Mouse (Mus musculus): Measurements from ENCODE around the gene Gbx1. TPM values are rescaled to one million over a fixed set of nuclear protein-coding genes. Genes with fewer than 3 reads are reported as not detected.

Gbx1 gene
- polyA plus RNA-seq, 1 experiment, result not detected

DNA sequence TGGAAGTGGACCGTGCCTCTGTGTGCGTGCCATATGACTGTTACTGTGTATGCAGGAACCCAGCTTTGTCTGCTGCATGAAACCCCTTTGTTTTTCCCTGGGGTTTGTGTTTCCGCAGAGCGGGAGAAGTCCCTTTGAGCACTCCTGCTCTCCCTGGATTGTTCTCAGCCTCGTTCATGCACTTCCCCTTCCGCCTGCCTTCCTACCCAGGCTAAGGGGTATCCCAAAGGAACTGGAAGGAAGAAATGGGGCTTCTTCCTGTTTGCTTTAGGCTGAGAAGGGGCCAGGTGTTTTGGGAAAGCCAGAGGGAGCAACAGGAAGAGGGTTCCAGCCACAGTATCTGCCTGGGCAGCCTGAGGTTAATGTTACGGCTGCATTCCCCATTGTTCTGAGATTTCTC, 71.4 kb downstream of the Gbx1 start:
- H3K4me3 ChIP-seq (replicated peaks; ENCODE audit: control insufficient read depth, low read depth, low read length), result no peak overlapping the region
- peaks cover 2% of the 10 kb centered on the region for H3K4me1 ChIP-seq (ENCODE audit: control insufficient read depth, insufficient read depth, low read length)
- 83% methylated on average over 7 of the region's 7 CpGs for WGBS
- H3K27ac ChIP-seq (ENCODE audit: control insufficient read depth, insufficient read depth, low read depth, low read length, poor library complexity), result no peak overlapping the region
- TF ChIP-seq CTCF (IDR thresholded peaks at IDR 0.05; ENCODE audit: control insufficient read depth, insufficient read depth, low read length) (no peak), POLR2A (IDR thresholded peaks at IDR 0.05; ENCODE audit: borderline replicate concordance, control insufficient read depth, low read depth, low read length) (no peak)

DNA sequence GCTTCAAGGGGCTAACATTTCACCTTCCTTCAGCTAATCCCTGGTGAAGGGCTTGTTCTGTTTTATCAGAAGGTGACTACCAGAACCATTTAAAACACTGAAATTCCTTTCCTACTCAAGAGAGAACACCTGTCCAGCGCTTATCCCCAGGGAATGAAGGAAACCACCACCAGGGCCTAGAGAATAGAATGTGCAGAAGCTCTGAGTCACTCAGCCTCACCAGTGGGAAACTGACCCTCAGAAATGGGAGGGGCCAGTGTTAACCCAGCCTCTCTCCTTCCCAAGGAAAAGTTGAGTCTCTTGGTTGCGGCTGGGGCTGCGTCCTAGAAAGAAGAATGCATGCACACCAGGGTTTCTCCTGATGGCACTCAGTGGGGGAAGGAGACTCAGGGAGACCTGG, 71.9 kb downstream of the Gbx1 start:
- no peak overlapping the region for H3K27ac ChIP-seq (ENCODE audit: control insufficient read depth, insufficient read depth, low read depth, low read length, poor library complexity)
- 92% methylated on average over 3 of the region's 3 CpGs for WGBS
- peaks cover 2% of the 10 kb centered on the region for H3K4me1 ChIP-seq (ENCODE audit: control insufficient read depth, insufficient read depth, low read length)

DNA sequence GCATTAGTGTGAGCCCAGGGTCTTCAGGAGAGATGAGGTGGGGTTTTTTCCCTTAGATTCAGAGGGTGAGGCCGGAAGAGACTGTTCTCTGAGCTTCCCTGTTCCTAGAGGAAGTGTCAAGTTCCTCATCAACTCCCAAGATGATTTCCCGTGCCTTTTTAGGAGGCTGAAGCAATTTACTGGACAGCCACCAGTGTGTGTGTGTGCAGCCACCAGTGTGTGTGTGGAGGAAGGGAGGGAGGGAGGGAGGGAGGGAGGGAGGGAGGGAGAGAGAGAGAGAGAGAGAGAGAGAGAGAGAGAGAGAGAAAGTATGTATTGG, 73.1 kb downstream of the Gbx1 start:
- TF ChIP-seq POLR2A (IDR thresholded peaks at IDR 0.05; ENCODE audit: borderline replicate concordance, control insufficient read depth, low read depth, low read length) (no peak), CTCF (IDR thresholded peaks at IDR 0.05; ENCODE audit: control insufficient read depth, insufficient read depth, low read length) (no peak)

More for the DNA sequence above, 71.9 kb downstream of the Gbx1 start:
- no peak overlapping the region for H3K4me3 ChIP-seq (replicated peaks; ENCODE audit: control insufficient read depth, low read depth, low read length)
- TF ChIP-seq CTCF (IDR thresholded peaks at IDR 0.05; ENCODE audit: control insufficient read depth, insufficient read depth, low read length), result no peak
- TF ChIP-seq POLR2A (IDR thresholded peaks at IDR 0.05; ENCODE audit: borderline replicate concordance, control insufficient read depth, low read depth, low read length), result no peak

DNA sequence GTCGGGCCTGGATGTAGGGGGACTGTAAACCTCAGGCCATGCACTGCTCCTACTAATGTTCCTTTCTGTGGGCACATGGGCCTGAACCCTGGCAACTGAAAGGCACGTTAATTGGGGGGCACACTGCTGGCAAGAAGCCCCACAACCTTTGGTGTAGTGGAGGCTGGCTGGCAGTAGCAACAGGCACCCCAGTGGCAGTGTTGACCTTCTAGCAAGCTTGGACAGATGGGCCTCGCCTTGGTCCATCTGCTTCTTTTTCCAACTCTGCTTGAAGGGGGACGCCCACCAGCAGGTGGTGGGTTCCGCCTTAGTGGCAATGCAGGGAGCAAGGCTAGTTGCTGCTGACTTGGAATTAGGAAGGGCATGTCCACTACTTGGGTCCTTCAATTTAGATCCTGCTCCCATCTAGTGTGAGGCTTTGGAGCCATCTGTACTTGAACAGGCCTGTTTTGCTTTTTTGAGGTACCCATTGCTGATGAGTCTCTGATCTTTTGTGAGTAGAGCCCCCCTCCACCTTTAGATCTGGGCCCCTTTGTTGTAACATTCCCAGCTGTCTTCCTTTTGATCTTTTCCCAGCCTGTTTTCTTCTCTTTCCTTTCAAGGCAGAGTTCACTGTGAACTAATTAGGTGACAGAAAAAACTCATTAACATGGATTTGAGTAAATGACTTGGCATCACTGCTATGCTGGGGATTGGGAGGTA, 73.6 kb downstream of the Gbx1 start:
- 48% methylated on average over 5 of the region's 5 CpGs for WGBS
- Histone ChIP-seq H3K4me1 (ENCODE audit: control insufficient read depth, insufficient read depth, low read length) (peaks cover 2% of the 10 kb centered on the region), H3K27ac (ENCODE audit: control insufficient read depth, insufficient read depth, low read depth, low read length, poor library complexity) (no peak overlapping the region), H3K4me3 (replicated peaks; ENCODE audit: control insufficient read depth, low read depth, low read length) (peak overlapping the region; percentile 71)
- TF ChIP-seq POLR2A (IDR thresholded peaks at IDR 0.05; ENCODE audit: borderline replicate concordance, control insufficient read depth, low read depth, low read length) (no peak), CTCF (IDR thresholded peaks at IDR 0.05; ENCODE audit: control insufficient read depth, insufficient read depth, low read length) (no peak)

More for the DNA sequence above, 73.1 kb downstream of the Gbx1 start:
- H3K27ac ChIP-seq (ENCODE audit: control insufficient read depth, insufficient read depth, low read depth, low read length, poor library complexity), result no peak overlapping the region
- WGBS, result 25% methylated on average over 2 of the region's 2 CpGs
- H3K4me3 ChIP-seq (replicated peaks; ENCODE audit: control insufficient read depth, low read depth, low read length), result no peak overlapping the region
- H3K4me1 ChIP-seq (ENCODE audit: control insufficient read depth, insufficient read depth, low read length), result peaks cover 2% of the 10 kb centered on the region

Other genes starting within 250 kb of the Gbx1 start
- gene Kcnh2, start 175.6 kb downstream of the Gbx1 start, polyA plus RNA-seq (2011; ENCODE audit: insufficient read depth, insufficient read length, low replicate concordance, missing spikeins), result not detected in 2 replicates
- gene Nos3, start 162.4 kb downstream of the Gbx1 start, polyA plus RNA-seq (2011; ENCODE audit: insufficient read depth, insufficient read length, low replicate concordance, missing spikeins), result 0.47 TPM in 1 of 2 replicates, not detected in the other
- 0.70 and 1.1 TPM in 2 replicates for gene Atg9b, start 135.1 kb downstream of the Gbx1 start, polyA plus RNA-seq (2011; ENCODE audit: insufficient read depth, insufficient read length, low replicate concordance, missing spikeins)
- 10.2 and 11.2 TPM in 2 replicates for gene Abcb8, start 133.5 kb downstream of the Gbx1 start, polyA plus RNA-seq (2011; ENCODE audit: insufficient read depth, insufficient read length, low replicate concordance, missing spikeins)
- gene Asic3, start 113.8 kb downstream of the Gbx1 start, polyA plus RNA-seq (2011; ENCODE audit: insufficient read depth, insufficient read length, low replicate concordance, missing spikeins), result not detected in 2 replicates
- 28.2 and 54.7 TPM in 2 replicates for gene Cdk5, start 103.7 kb downstream of the Gbx1 start, polyA plus RNA-seq (2011; ENCODE audit: insufficient read depth, insufficient read length, low replicate concordance, missing spikeins)
- 13.6 and 42.9 TPM in 2 replicates for gene Slc4a2, start 103.4 kb downstream of the Gbx1 start, polyA plus RNA-seq (2011; ENCODE audit: insufficient read depth, insufficient read length, low replicate concordance, missing spikeins)
- 54.3 and 81.0 TPM in 2 replicates for gene Fastk, start 81.9 kb downstream of the Gbx1 start, polyA plus RNA-seq (2011; ENCODE audit: insufficient read depth, insufficient read length, low replicate concordance, missing spikeins)
- 14.4 and 22.1 TPM in 2 replicates for gene Tmub1, start 79.3 kb downstream of the Gbx1 start, polyA plus RNA-seq (2011; ENCODE audit: insufficient read depth, insufficient read length, low replicate concordance, missing spikeins)
- 22.3 and 28.2 TPM in 2 replicates for gene Agap3, start 75.0 kb downstream of the Gbx1 start, polyA plus RNA-seq (2011; ENCODE audit: insufficient read depth, insufficient read length, low replicate concordance, missing spikeins)
- gene Asb10, start 13.8 kb upstream of the Gbx1 start, polyA plus RNA-seq (2011; ENCODE audit: insufficient read depth, insufficient read length, low replicate concordance, missing spikeins), result not detected in 2 replicates
- gene 4931409K22Rik, start 29.6 kb upstream of the Gbx1 start, polyA plus RNA-seq (2011; ENCODE audit: insufficient read depth, insufficient read length, low replicate concordance, missing spikeins), result 4.7 TPM in 1 of 2 replicates, not detected in the other
- gene Abcf2, start 50.3 kb upstream of the Gbx1 start, polyA plus RNA-seq (2011; ENCODE audit: insufficient read depth, insufficient read length, low replicate concordance, missing spikeins), result 22.9 and 29.1 TPM in 2 replicates
- gene Chpf2, start 59.5 kb upstream of the Gbx1 start, polyA plus RNA-seq (2011; ENCODE audit: insufficient read depth, insufficient read length, low replicate concordance, missing spikeins), result 8.6 and 20.6 TPM in 2 replicates
- 3.4 and 6.1 TPM in 2 replicates for gene Smarcd3, start 97.2 kb upstream of the Gbx1 start, polyA plus RNA-seq (2011; ENCODE audit: insufficient read depth, insufficient read length, low replicate concordance, missing spikeins)
- gene Nub1, start 158.3 kb upstream of the Gbx1 start, polyA plus RNA-seq (2011; ENCODE audit: insufficient read depth, insufficient read length, low replicate concordance, missing spikeins), result 17.7 and 35.7 TPM in 2 replicates
- gene Wdr86, start 203.5 kb upstream of the Gbx1 start, polyA plus RNA-seq (2011; ENCODE audit: insufficient read depth, insufficient read length, low replicate concordance, missing spikeins), result 3.8 and 9.1 TPM in 2 replicates
- gene Crygn, start 230.8 kb upstream of the Gbx1 start, polyA plus RNA-seq (2011; ENCODE audit: insufficient read depth, insufficient read length, low replicate concordance, missing spikeins), result 2.2 and 28.5 TPM in 2 replicates

Data from bone marrow, adult 2 months (tissue).